Mouse (Mus musculus) CD4-positive, CD25-positive, alpha-beta regulatory T cell, adult 4 months (primary cell): ENCODE results near the gene Flt3l. TPM values are rescaled to one million over a fixed set of nuclear protein-coding genes. Genes with fewer than 3 reads are reported as not detected.
"Not testable (repeated sequence)": the region's sequence is repeated elsewhere in the genome, so short reads cannot be mapped to it uniquely, and the experiment has no call there.

Source experiments
- ATAC-seq: one replicate; pipeline ENCODE4 v1.8.0; 2017
- polyA plus RNA-seq, 2 experiments: library from polyadenylated mRNA; unstranded; fragments of 100-300 nt; shearing (Covaris generic); gene quantifications; one replicate each; pipeline ENCODE4 v1.2.1; 2017

Gene Flt3l
- polyA plus RNA-seq, 2 experiments from 2014 or later: 89.0 to 91.7 TPM

DNA sequence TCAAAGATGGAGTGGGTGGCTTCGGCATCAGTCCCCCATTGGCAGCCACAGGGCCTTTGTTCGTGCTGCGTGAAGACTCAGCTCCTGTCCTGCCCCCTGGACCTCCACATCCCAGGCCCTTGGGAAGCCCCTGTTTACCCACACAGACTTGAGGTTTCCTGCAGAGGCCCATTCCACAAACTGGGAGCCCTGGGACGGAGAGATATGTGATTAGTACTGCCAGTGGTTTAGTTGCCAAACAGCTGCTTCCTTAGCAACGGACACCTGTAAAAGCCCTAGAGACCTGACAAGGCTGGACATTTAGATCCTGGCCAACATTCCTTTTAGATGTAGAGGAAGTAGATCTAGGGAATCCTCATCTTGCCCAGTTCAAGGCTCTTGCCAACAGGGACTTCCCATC is 5.7 kb upstream of the Flt3l start:
- ATAC-seq: no peak

DNA sequence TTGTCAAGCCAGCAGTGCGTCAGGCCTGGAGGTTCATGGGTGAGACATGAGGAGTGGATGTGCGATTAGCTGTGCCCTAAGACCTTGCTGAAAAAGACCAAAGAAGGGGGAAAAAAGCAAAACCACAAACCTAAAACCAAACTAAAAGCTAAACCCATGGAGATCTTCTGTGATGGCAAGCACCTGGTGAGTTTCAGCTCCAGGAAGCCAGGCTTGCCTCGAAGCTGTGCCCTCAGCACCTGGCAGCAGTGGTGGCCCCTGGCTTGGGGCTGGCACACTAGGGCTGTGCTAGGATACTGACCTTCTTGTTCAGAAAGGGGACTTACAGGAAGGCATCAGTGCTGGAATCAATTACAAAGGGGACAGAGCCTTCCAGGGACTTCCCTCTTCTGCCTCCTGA is 5.1 kb upstream of the Flt3l start:
- ATAC-seq: no peak

- ATAC-seq: no peak
Measured at GRCm38 (mm10) chr7:45139904-45140723, 3.9 kb upstream of the Flt3l start.

DNA sequence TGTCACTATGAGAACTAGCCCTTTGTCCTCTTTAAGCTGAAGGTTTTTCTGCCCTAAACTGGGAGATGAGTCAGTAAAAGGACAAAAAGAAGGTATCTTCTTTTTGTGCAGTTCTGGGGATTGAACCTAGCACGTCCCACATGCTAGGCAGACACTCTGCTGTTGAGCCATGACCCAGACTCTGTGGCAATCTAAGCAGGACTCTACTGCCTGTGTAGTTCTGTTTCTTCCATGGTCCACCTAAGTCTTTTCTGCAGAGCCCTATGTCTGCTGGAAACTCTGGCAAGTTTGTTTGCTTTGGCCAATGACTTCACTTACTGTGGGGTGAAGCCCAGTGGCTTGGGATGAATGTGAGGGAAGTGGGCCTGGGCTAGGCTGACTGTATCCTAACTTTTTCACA is 2.2 kb upstream of the Flt3l start:
- no peak for ATAC-seq

DNA sequence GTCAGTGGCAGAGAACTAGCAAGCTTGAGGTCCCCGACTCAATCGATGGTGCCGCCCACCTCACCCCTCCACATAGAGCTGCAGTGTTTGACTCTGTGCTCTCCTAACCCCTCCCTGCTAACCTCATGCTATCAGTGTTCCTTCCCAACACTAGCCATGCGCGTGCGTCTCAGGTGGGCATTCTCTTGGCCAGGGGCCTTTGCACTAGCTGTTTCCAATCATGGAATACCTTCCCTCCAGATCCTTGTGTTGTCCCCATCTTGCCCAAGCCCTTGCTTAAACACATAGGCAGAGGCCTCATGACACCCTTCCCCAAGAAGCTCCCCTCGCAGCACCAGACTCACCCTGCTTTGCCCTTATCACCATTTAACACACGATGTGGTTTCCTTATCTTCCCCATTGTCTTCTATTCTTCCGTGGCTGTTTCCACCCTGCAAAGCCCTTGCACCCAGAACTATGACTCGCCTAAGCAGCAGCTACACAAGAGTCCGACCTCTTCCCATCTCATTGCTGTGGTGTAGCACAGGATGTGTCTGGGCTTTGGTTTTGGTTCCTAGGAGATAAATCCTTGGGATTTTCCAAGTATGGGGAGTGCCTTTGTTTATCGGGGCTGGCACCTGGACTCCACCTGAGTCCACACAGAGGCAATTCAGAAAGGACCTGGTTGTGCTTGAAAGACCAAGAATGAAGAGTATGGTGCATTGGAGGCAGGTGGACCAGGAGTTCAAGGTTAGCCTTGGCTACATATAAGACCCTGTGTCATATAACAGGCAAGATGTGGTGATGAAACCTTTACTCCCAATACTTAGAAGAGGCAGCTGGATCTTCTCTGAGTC is 1.2 kb upstream of the Flt3l start:
- ATAC-seq: no peak

DNA sequence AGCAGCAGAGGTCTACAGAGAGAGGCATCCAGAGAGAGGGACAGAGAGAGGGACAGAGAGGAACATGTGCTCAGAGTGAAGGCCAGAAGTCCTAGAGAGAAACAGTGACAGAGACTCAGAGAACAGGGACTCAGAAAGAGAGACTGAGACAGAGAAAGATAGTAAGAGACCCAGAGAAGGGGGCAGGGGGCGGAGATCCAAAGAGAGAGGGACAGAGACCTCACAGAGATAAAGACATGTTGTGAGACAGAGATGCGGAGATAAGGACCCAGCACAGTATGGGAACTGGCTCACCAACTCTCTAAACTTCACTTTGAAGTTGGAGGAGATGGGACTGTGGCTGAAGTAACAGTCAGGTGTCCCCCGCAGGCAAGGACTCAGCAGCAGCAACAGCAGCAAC is 862 bp downstream of the Flt3l start:
- no peak for ATAC-seq

DNA sequence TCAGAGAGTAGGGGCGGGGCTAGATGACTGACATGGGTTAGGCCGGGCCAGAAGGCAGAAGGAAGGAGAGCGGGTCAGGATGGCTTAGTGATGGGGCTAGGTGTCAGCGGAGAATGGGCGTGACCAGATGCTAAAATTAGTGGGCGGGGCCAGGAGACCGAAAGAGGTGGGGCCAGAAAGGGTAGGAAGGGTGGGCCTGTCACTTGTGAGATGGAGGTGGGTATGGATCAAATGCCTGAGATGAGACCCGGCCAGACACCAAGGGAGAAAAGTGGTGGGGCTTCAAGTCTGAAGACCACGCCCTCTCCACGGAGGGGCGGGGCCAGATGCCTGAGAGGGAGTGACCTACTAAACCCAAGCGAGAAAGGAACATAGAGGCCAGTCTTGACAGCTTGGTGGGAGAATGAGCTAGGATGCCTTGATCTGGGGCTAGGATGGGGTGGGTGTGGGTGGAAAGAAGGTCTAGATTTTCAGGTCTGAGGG is 1.6 kb downstream of the Flt3l start:
- no peak for ATAC-seq

DNA sequence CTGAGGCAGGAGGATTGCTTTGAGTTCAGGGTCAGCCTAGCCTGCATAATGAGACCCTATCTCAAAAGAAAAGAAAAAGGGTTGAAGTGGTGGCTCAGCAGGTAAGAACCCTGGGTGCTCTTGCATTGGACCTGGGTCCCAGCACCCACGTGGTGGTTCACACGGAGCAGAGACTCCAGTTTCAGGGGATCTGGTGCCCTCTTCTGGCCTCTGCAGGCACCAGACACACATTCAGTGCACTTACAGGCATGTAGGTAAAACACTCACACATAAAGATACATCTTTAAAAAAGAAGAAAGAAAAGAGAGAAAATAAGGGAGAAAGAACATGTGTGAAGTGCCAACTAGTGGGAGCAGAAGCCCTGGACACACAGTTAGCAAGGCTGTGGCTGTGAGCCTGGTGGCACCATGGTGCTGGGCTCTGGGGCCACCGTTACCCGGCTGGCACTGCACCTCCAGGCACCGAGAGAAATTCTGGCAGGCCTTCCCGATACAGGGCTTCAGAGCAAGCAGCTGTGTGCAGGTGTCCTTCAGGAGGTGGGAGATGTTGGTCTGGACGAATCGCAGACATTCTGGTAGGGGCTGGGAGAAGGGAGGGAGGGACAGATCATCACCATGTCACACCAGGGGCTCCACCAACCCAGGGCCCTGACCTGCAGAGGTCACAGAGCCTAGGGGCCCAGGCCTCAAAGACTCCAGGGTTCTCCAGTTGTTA is 2.6 kb downstream of the Flt3l start:
- ATAC-seq: no peak

DNA sequence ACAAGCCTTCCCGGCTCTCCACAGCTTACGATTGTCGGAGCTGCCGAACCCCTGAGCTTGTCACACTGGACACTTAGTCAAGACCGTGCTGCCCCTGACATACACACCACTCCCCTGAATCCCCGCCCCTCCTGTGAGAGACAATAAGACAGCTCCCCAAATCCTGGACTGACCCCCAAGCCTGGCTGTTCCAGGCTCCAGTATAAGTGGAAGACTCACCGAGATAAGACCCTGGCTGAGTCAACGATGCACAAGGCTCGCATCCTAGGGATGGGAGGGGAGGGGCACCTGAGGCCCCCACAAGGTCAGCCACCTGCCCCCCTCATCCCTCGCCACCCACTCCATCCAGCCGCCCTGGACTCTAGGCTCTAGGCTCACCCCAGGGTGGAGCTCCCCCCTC is 4.4 kb downstream of the Flt3l start:
- ATAC-seq: no peak

- no peak for ATAC-seq
Measured at GRCm38 (mm10) chr7:45129776-45130512, 6.3 kb downstream of the Flt3l start.

- ATAC-seq: no peak
Measured at GRCm38 (mm10) chr7:45129318-45129717, 6.9 kb downstream of the Flt3l start.

DNA sequence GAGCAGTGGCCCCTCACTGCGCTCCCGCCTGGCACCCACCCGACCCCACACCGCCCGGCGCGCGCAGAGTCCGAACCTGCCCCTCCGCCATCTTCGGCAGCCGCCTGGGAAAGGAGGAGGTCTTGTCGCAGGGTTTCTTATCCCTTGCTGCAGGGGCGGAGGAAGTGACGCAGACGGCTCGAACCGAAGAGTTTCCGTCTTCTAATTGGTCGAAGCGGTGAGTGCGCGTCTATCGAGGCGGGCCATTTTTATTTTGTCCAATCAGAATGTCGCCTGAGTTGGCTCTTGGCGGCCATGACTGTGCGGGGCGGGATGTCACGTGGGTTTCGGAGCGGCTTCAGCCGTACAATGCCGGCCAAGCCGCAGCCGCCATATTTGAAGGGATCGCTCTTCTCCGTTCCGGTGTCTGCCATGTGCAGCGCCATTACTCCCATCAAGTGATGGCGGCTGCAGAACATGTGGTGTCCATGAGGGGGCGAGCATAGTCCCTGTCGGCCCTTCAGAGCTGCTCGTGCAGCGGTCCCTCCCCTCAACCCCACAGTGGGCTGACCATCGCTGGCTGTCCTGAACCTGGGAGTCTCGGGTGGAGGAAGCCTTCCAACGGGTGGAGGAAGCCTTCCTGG is 7.5 kb downstream of the Flt3l start, which contains the start of gene Rpl13a:
Gene Rpl13a (minus strand): TSS at position 138 of the 623 bp plus-strand sequence.
- peak; percentile 82 for ATAC-seq

- ATAC-seq: no peak
Measured at GRCm38 (mm10) chr7:45127700-45128224, 8.5 kb downstream of the Flt3l start.

DNA sequence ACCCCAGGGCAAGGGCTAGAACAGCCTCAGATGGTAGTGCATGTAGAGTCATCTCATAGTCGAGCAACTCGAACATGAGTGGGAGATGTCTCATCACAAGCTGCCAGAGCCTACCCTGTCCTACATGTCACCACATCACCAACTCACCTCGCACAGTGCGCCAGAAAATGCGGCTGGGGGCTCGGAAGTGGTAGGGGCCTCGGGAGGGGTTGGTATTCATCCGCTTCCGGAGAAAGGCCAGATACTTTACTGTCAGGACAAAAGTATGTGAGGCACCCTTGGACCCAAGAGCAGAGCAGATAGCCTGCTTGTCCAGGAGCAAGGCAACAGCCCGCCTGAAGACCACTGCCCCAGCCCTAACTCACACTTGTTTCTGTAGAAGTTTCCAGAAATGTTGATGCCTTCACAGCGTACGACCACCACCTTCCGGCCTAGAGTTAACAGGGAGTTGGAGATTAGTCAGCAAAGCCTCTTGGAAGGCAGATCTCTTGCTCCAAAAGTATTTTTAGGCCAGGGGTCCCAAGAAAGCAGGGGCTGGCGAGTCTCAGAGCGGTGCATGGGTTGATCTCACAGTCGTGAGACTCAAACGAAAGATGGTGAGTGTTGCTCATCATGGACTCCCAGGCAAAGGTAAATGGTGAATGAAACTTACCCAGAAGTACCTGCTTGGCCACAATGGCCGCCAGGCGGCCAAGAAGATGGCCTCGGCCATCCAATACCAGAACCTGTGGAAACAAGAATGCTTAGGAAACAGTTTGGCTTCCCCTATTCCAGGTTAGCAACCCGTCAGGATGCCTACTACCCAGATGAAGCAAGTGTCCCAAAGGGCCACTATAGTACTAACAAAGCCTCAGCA is 9.2 kb downstream of the Flt3l start:
- no peak for ATAC-seq

DNA sequence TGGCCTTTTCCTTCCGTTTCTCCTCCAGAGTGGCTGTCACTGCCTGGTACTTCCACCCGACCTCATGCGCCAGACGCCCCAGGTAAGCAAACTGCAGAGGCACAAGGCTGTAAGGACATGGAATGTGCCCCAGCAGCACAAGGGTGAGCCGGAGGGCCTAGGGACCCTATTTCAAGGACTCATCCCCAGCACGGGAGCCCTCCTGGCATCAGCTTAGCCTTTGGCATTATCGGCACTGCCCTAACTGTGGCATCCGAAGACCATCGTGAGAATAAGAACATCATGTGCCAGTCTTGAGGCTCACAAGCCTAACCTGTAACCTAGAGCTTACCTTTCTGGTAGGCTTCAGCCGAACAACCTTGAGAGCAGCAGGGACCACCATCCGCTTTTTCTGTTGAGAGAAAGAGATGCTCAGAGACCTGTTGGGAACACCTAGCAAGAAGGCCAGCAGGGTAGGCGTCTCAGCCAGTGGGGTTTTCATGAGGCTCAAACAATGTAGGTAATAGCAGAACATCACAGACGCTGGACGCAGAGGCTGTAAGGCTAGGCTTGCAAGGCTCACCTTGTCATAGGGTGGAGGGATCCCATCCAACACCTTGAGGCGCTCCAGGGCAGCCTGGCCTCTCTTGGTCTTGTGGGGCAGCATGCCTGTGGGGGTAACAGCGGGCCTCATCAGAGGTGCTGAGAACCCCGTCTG is 9.9 kb downstream of the Flt3l start:
- ATAC-seq: no peak

DNA sequence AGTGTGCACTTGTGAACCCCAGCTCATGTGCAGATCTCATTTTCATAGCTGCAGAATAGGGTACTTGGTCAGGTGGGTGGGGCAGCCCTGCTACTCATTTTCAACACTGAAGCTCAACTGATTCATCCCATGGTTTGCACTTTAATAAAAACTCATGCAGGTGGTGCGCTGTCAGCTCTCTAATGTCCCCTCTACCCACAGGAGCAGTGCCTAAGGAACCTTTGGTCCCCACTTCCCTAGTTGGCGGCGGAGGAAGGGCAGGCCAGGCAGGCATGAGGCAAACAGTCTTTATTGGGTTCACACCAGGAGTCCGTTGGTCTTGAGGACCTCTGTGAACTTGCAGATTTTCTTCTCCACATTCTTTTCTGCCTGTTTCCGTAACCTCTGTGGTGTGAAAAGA is 10.6 kb downstream of the Flt3l start:
- ATAC-seq: not testable (repeated sequence)

DNA sequence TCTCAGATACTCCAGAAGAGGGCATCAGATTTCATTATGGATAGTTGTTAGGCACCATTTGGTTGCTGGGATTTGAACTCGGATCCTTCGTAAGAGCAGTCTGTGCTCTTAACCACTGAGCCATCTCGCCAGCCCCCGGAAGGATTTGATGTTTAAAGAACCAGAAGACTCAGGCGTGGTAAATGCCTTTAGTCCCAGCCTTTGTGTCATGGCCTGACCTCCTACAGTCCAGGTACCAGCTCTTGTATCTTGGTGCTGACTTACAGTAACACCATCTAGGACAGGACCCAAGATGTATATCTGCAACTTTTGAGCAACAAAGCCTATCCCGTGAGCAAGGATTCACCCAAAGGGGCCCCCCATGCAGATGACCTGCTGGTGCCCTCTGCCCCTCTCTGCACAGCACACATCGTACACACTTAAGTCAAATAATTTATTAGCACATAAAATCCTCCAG is 11.1 kb downstream of the Flt3l start:
- ATAC-seq: no peak

DNA sequence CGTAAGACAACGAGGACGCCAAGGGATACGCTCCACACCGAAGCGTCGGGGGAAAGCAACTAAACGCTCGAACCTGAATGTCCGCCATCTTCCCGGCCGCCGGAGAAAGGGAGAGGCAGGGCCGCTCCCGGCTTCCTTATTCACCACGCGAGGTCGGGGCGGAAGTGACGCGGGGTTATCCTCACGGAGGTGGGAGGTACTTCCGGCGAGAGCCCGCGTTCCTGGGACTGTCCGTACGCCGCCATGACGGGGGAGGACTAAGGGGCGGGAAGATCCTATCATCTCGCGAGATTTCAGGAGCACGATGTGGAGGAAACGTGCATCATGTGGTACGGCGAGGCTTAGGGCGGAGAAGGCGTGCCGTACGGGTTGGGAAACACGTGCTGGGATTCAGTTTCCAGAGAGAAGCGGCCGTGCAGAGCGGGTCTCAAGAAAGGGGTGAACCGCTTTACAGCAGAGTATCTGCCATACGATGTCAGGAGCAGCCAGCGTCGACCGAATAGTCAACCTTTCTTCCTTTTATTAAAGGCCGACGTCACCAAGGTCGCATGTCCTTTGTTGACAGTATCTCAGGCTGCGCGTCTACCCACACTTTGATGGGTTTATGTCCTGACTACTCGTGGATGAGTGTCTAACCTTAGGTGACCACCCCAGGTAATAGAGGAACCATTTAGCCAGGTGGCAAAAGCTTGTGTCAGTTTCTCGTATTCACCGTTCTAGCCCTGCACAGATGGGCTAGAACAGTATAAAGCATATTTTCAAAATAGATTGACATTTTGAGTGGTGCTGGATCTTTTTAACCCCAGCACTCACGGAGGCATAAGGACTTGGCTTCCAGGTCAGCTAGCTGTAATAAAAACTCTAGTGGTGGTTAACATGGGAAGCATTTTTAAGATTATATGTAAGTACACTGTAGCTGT is 11.7 kb downstream of the Flt3l start, which contains the start of gene Rps11:
Gene Rps11 (minus strand): TSS at position 216 of the 920 bp plus-strand sequence.
- ATAC-seq: peak; percentile 63

- no peak for ATAC-seq
Measured at GRCm38 (mm10) chr7:45123186-45123570, 13.1 kb downstream of the Flt3l start.
